Mouse (Mus musculus) neural tube, embryonic 15.5 days (tissue): ENCODE results near the gene Aip. TPM values are rescaled to one million over a fixed set of nuclear protein-coding genes. Genes with fewer than 3 reads are reported as not detected.

Experiments used
- ATAC-seq: fragments of 200-750 bp; cut with Nextera tagmentation; 2 replicates; pipeline ENCODE4 v1.8.0; 2017; ENCODE audit warnings: mild to moderate bottlenecking, moderate TSS enrichment, moderate library complexity; ENCODE audit not compliant: low FRiP score
- H3K27ac ChIP-seq: fragments of 300-500 bp; sonication (generic); replicated peaks from 2 replicates; pipeline ENCODE4 v1.5.1; 2015; ENCODE audit warnings: mild to moderate bottlenecking, inconsistent platforms
- H3K27me3 ChIP-seq: fragments of 300-500 bp; sonication (generic); replicated peaks from 2 replicates; pipeline ENCODE4 v1.6.1; 2015; ENCODE audit warnings: inconsistent platforms
- H3K36me3 ChIP-seq: fragments of 300-500 bp; sonication (generic); 2 replicates; pipeline ENCODE4 v1.6.1; 2015; ENCODE audit warnings: inconsistent platforms
- H3K4me1 ChIP-seq: fragments of 300-500 bp; sonication (generic); 2 replicates; pipeline ENCODE4 v1.6.1; 2015; ENCODE audit warnings: inconsistent platforms
- H3K4me2 ChIP-seq: fragments of 300-500 bp; sonication (generic); 2 replicates; pipeline ENCODE4 v1.6.1; 2015; ENCODE audit warnings: inconsistent platforms, mild to moderate bottlenecking, moderate library complexity
- H3K4me3 ChIP-seq: fragments of 300-500 bp; sonication (generic); replicated peaks from 2 replicates; pipeline ENCODE4 v1.5.1; 2015; ENCODE audit warnings: mild to moderate bottlenecking, inconsistent platforms
- H3K9ac ChIP-seq: fragments of 300-500 bp; sonication (generic); replicated peaks from 2 replicates; pipeline ENCODE4 v1.6.1; 2015; ENCODE audit warnings: mild to moderate bottlenecking, inconsistent platforms
- H3K9me3 ChIP-seq: fragments of 300-500 bp; sonication (generic); replicated peaks from 2 replicates; pipeline ENCODE4 v1.6.1; 2016; ENCODE audit warnings: inconsistent platforms
- WGBS: fragments of 180-500 bp; shearing (Covaris S2); methylation state at CpG from one replicate; pipeline ENCODE4 v1.1.7; 2015; ENCODE audit warnings: mixed read lengths; 5-methylcytosine and 5-hydroxymethylcytosine counted together
- polyA plus RNA-seq: library from polyadenylated mRNA; unstranded; fragments of >200 nt; fragmentation: Nextera tagmentation; extraction: Ambion mirVana; gene quantifications from 2 replicates; pipeline ENCODE4 v1.2.1, GENCODE M21; 2015

Gene Aip
- polyA plus RNA-seq, 1 experiment from 2014 or later: 105 TPM

DNA sequence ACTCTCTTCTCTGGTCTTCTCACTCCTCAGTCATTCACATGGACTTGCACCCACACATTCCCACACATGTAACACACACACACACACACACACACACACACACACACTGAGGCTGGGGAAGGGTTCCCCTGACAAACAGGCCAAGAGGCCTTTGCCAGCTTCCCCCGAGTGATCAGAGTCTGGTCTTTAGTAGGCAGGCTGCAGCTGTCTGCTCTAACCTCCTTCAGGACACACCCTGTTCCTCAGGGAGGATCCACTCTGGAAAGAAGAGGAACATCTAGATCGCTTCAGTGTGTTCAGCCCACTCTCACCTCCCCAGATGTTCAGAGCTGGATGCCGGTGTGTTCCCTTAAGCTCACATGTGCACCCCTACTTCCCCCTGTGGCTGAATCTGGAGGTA is 31.3 kb downstream of the Aip start:
- WGBS: 77% methylated on average over 3 of the region's 3 CpGs
- Histone ChIP-seq H3K9me3 (no peaks in the 10 kb centered on the region), H3K27me3 (no peaks in the 10 kb centered on the region), H3K36me3 (no peaks in the 10 kb centered on the region), H3K27ac (no peak overlapping the region), H3K4me3 (no peak overlapping the region), H3K4me1 (peaks cover 30% of the 10 kb centered on the region), H3K9ac (no peak overlapping the region), H3K4me2 (no peak overlapping the region)
- ATAC-seq: no peak

GRCm38 (mm10) chr19:4093772-4094171 is 31.9 kb downstream of the Aip start:
- Histone ChIP-seq H3K4me2 (no peak overlapping the region), H3K27ac (no peak overlapping the region)
- 77% methylated on average over 7 of the region's 7 CpGs for WGBS

GRCm38 (mm10) chr19:4092750-4093149 is 32.9 kb downstream of the Aip start:
- Histone ChIP-seq H3K36me3 (no peaks in the 10 kb centered on the region), H3K4me2 (no peak overlapping the region), H3K4me1 (peaks cover 14% of the 10 kb centered on the region), H3K9me3 (no peaks in the 10 kb centered on the region), H3K27ac (no peak overlapping the region), H3K9ac (0 out of 2 replicates have a peak overlapping the region, but pooled peaks have one; percentile 1), H3K4me3 (no peak overlapping the region), H3K27me3 (0 out of 2 replicates have a peak, but pooled peaks cover 2% of the 10 kb centered on the region)
- WGBS: 89% methylated on average over 3 of the region's 3 CpGs
- ATAC-seq: no peak

More at GRCm38 (mm10) chr19:4093772-4094171, 31.9 kb downstream of the Aip start:
- Histone ChIP-seq H3K4me1 (peaks cover 24% of the 10 kb centered on the region), H3K27me3 (no peaks in the 10 kb centered on the region), H3K36me3 (no peaks in the 10 kb centered on the region), H3K4me3 (no peak overlapping the region), H3K9ac (no peak overlapping the region), H3K9me3 (no peaks in the 10 kb centered on the region)
- no peak for ATAC-seq

DNA sequence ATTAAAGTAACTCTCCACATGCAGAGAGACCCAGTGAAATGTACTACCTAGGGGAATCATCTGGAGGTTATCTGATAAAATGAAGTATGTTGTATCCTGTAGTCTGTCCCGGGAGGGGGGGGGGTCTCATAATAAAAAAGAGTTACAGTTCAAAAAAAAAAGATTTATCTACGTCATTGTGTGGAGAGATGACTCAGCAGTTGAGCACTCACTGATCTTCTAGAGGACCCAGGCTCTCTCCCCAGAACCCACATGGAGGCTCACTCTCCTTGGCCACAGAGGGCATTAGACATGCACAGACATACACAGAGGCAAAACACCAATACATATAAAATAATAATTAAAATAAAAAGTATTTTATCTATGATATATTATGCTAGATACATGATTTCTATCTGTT is 34.3 kb downstream of the Aip start:
- peaks cover 7% of the 10 kb centered on the region; the same call in 1 of the 2 replicates for H3K4me1 ChIP-seq
- H3K36me3 ChIP-seq: no peaks in the 10 kb centered on the region
- no peaks in the 10 kb centered on the region for H3K9me3 ChIP-seq
- H3K4me3 ChIP-seq: no peak overlapping the region
- H3K4me2 ChIP-seq: no peak overlapping the region
- 0 out of 2 replicates have a peak, but pooled peaks cover 2% of the 10 kb centered on the region for H3K27me3 ChIP-seq
- no peak overlapping the region for H3K9ac ChIP-seq
- 77% methylated on average over 2 of the region's 2 CpGs for WGBS
- ATAC-seq: no peak
- no peak overlapping the region for H3K27ac ChIP-seq

GRCm38 (mm10) chr19:4090446-4090845 is 35.2 kb downstream of the Aip start:
- H3K4me2 ChIP-seq: no peak overlapping the region
- H3K4me3 ChIP-seq: no peak overlapping the region
- H3K36me3 ChIP-seq: no peaks in the 10 kb centered on the region
- H3K9ac ChIP-seq: no peak overlapping the region
- WGBS: 86% methylated on average over 3 of the region's 3 CpGs
- H3K9me3 ChIP-seq: no peaks in the 10 kb centered on the region
- no peak for ATAC-seq
- H3K27ac ChIP-seq: no peak overlapping the region
- no peaks in the 10 kb centered on the region for H3K4me1 ChIP-seq
- H3K27me3 ChIP-seq: 0 out of 2 replicates have a peak, but pooled peaks cover 2% of the 10 kb centered on the region

GRCm38 (mm10) chr19:4089128-4089527 is 36.5 kb downstream of the Aip start:
- Histone ChIP-seq H3K9me3 (no peaks in the 10 kb centered on the region), H3K4me1 (no peaks in the 10 kb centered on the region), H3K27ac (no peak overlapping the region), H3K27me3 (0 out of 2 replicates have a peak, but pooled peaks cover 2% of the 10 kb centered on the region), H3K4me2 (no peak overlapping the region), H3K4me3 (no peak overlapping the region), H3K36me3 (no peaks in the 10 kb centered on the region), H3K9ac (no peak overlapping the region)
- ATAC-seq: no peak
- 80% methylated on average over 6 of the region's 6 CpGs for WGBS

DNA sequence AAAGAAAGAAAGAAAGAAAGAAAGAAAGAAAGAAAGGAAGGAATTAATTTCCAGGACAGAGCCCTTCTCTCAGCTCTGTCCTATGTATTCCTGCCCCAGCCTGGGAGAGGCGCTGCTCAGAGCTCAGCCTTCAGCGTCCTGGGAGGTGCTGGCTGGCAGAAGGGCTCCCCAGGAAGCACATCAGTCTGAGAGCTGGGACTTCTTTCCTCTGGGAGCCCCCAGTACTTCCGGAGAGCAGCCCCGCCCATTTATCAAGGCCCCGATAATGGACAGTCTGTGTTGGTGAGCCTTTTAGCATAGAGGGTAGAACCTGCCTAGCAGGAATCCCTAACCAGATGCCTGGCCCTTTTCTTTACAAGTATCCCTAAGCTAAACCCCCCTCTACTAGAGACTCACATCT is 37.5 kb downstream of the Aip start:
- Histone ChIP-seq H3K36me3 (no peaks in the 10 kb centered on the region), H3K4me1 (no peaks in the 10 kb centered on the region), H3K27me3 (0 out of 2 replicates have a peak, but pooled peaks cover 7% of the 10 kb centered on the region), H3K4me2 (no peak overlapping the region), H3K9ac (no peak overlapping the region), H3K27ac (no peak overlapping the region), H3K4me3 (no peak overlapping the region), H3K9me3 (no peaks in the 10 kb centered on the region)
- ATAC-seq: no peak
- WGBS: 59% methylated on average over 5 of the region's 5 CpGs

DNA sequence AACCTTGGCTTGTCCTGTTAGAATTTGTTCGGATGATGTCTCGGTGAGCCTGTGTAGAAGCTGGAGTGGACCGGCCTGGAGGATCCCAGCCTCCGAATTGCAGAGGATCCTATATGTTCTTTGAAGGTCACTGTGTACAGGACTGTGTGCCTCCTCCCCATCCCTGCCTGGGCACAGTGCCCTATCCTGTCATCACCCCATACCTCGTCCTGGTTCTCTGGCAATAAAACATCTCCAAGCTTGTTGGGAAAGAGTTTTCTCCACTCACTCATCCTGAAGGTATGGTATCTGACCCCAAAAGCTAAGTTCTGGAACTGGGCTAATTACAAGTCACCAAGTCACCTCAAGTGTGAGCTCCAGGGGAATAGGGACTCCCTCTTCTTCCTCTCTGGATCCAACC is 38.6 kb downstream of the Aip start:
- no peaks in the 10 kb centered on the region for H3K9me3 ChIP-seq
- no peak for ATAC-seq
- 87% methylated on average over 5 of the region's 5 CpGs for WGBS
- 0 out of 2 replicates have a peak, but pooled peaks cover 7% of the 10 kb centered on the region for H3K27me3 ChIP-seq
- no peak overlapping the region for H3K4me3 ChIP-seq
- no peak overlapping the region for H3K4me2 ChIP-seq
- H3K4me1 ChIP-seq: no peaks in the 10 kb centered on the region
- no peak overlapping the region for H3K27ac ChIP-seq
- no peaks in the 10 kb centered on the region for H3K36me3 ChIP-seq
- no peak overlapping the region for H3K9ac ChIP-seq

DNA sequence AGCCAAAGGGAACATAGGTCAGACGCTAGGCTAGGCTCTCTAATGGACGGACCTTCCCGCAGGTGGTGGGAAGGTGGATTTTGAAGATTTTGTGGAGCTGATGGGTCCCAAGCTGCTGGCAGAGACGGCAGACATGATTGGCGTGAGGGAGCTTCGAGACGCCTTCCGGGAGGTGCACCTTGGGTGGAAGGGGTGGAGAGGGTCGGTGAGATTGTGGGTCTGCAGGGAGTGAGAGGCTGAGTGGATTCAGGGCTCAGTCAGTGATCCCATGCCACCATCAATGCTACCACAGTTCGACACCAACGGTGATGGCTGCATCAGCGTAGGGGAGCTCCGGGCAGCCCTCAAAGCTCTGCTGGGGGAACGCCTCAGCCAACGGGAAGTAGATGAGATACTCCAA is 39.5 kb downstream of the Aip start:
- Histone ChIP-seq H3K27ac (no peak overlapping the region), H3K27me3 (0 out of 2 replicates have a peak, but pooled peaks cover 7% of the 10 kb centered on the region), H3K9me3 (no peaks in the 10 kb centered on the region), H3K9ac (no peak overlapping the region), H3K4me3 (no peak overlapping the region), H3K4me2 (no peak overlapping the region), H3K36me3 (no peaks in the 10 kb centered on the region), H3K4me1 (no peaks in the 10 kb centered on the region)
- WGBS: 93% methylated on average over 15 of the region's 15 CpGs
- no peak for ATAC-seq

DNA sequence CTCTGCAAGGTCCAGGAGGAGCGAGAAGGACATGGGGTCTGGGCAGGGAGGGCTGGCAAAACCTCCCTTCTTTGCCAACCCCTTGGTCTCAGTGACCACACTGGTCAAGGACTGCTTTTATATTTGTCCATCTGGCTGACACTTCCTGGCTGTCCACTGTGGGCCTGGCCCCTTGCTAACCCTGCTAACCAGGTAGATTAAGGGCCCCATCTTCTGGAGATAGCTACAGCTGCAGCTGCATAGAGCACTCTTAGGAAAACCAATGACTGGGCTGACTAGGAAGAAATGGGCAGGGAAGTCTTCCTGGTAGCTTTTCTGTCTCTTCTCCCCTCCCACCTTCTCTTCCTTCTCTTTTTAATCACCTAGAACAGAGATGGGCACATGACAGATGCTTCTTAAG is 40.7 kb downstream of the Aip start:
- ATAC-seq: no peak
- Histone ChIP-seq H3K27ac (no peak overlapping the region), H3K9me3 (no peaks in the 10 kb centered on the region), H3K27me3 (0 out of 2 replicates have a peak, but pooled peaks cover 7% of the 10 kb centered on the region), H3K4me2 (no peak overlapping the region), H3K4me3 (no peak overlapping the region), H3K36me3 (no peaks in the 10 kb centered on the region), H3K9ac (no peak overlapping the region), H3K4me1 (no peaks in the 10 kb centered on the region)
- 80% methylated on average over 1 of the region's 1 CpGs for WGBS

DNA sequence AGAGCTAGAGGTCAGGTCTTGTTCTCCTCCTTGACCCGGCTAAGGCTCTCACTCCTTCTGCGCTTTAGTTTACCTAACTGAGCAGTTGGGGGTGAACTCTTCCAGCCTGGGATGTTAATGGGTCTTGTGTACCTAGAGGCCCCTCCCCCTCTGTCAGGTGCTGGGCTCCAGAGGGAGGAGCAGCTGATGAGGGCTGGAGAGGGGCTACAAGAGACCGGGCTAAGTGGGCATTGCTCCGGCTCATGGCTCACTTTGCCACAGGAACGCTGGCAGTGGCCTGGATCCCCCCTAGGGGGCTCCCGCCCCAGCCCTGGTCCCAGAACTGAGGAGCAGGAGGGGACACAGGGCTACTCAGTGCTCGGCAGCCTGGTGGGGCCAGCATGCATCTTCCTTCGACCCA is 41.8 kb downstream of the Aip start:
- WGBS: 34% methylated on average over 8 of the region's 8 CpGs
- 0 out of 2 replicates have a peak, but pooled peaks cover 7% of the 10 kb centered on the region for H3K27me3 ChIP-seq

DNA sequence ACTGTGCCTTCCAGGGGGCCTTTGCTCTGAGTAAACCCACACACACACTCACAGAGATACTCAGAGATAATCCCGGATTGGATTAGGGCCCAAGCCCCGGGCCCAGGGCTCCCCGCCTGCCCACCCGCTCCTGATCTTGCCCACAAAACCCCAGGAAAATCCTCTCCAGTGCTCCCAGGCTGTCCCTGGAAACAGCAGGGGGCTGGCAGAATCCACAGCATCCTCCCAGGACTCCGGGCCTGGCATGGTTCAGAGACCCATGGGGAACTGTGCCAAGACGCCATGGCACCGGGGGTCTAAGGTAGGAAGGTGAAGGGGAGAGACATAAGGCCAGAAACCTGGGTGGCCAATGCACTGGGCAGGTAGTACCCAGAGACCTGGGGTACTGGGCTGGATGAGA is 42.3 kb downstream of the Aip start:
- no peak for ATAC-seq
- 84% methylated on average over 7 of the region's 7 CpGs for WGBS
- Histone ChIP-seq H3K4me2 (no peak overlapping the region), H3K27ac (no peak overlapping the region), H3K36me3 (no peaks in the 10 kb centered on the region), H3K4me1 (no peaks in the 10 kb centered on the region), H3K27me3 (0 out of 2 replicates have a peak, but pooled peaks cover 4% of the 10 kb centered on the region), H3K9me3 (no peaks in the 10 kb centered on the region), H3K4me3 (no peak overlapping the region), H3K9ac (no peak overlapping the region)

More for the DNA sequence above, 41.8 kb downstream of the Aip start:
- H3K36me3 ChIP-seq: no peaks in the 10 kb centered on the region
- no peak overlapping the region for H3K27ac ChIP-seq
- H3K9ac ChIP-seq: no peak overlapping the region
- H3K4me1 ChIP-seq: no peaks in the 10 kb centered on the region
- H3K4me2 ChIP-seq: no peak overlapping the region
- H3K9me3 ChIP-seq: no peaks in the 10 kb centered on the region
- no peak overlapping the region for H3K4me3 ChIP-seq
- no peak for ATAC-seq
